Mouse (Mus musculus) R1 (cell line): ENCODE measurements around the gene Pacrg.

Source experiments
- DNase-seq: peaks from one replicate; pipeline ENCODE4 v3.0.0-alpha.2; 2018; ENCODE audit warnings: low read depth, low spot score

Pacrg gene

DNA sequence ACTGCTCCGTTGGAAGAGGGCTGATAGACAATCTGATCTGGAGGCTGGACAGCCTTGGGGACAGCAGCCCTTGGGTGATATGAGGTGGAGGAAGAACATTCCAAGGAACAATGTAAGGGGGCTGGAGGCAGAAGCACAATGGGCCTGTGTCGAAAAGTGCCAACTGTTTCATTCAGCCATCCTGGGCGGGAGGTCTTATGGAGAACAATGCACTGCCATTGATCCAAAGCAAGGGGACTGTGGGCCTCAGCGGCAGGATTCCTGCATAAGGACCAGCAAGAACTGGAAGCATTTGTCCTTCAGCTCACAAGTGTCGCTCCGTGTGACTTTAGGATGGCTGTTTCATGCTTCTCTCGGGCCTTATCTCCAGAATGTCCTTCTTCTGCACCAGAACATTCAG lies 465.8 kb downstream of the Pacrg start:
- DNase-seq: peak; percentile 76

DNA sequence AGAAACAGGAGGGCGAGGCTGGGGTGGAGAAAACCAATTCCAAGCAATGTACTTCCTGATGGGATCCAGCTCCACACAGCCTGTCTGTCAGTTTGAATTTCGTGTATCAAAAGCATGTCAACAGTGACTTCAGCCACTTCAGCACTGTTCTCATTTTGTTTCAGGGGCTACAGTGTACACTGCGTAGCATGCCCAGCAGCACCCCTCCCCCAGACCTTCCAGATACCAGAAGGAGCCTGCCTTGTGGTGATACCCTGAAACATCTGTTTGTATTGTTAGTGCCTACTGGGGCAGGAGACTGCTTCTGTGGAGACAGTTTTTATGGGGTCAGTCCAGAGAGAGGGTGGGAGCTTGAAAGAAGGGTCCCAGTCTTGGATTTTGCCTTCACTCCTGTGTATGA lies 466.4 kb downstream of the Pacrg start:
- no peak for DNase-seq

DNA sequence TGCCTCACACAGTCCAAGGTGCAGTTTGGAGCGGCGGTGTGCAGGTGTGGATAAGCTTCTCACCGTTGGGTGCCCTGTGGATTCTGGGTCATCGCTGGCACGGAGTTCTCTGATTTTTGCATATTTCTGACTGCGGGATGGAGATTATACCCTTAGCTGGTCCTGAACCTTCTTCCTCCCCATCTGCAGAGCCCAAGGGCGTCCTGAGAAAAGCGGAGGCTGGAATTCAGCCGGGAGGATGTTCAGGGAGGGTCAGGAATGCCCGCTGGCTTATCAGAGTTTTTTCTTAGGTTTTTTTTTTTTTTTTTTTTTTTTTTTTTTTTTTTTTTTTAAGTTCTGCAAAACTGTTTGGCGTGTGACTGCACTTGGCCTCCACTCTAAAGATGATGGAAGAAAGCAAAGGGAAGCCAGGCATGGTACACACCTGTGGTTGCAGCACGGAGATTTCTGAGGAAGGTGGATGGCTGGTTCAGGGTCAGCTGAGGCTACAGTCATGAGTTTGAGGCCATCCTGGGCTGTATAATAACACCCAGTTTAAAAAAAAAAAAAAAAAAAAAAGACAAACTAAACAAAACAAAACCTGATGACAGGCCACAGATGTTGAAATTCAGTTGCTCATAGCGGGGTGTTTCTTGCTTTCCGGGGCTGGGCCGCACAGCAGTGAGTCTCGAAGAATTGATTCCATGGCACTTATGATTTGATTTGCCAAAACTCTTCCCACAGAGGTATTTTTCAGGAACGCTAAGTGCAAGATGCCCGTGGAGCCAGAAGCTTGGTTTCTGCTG lies 467.9 kb downstream of the Pacrg start:
- DNase-seq: no peak

DNA sequence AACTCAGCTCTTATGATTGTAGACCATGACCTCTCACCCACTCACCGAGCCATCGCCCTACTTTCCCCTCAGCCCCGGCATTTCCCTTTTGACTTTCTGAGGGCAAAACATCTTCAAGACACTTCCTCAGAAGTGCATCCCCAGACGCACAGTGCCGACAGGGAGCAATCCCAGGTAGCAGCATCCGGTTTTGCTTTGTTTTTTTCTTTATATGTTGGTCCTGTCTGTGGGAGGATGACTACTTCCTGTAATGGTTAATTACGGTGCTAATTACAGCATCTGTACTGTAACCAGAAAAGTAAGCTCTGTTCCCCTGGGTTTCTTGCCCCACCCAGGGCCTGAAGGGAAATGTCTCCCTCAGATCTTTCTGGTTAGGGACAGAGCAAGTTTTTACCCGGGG lies 468.6 kb downstream of the Pacrg start:
- no peak for DNase-seq

DNA sequence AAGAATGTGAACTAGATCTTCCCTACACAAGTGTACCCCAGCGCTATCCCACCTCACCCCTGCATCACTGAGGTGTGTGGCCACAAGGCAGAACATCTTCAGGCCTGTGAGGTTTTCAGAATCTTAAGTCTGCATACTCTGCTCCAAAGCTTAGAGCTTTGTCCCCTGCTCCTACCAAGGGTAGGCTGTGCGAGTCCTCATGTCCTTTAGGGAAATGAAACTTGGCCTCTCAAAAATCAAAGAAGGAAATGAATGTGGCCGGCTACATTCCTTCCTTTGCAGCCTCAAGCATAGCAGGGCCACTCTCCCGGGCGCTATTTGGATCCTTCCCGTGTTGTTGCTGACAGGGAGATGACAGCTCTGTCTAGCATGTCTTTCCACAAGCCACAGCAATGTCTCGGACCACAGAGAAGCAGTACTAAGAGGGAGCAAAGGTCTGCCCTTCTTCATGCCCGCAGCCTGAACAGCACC lies 469.4 kb downstream of the Pacrg start:
- no peak for DNase-seq

DNA sequence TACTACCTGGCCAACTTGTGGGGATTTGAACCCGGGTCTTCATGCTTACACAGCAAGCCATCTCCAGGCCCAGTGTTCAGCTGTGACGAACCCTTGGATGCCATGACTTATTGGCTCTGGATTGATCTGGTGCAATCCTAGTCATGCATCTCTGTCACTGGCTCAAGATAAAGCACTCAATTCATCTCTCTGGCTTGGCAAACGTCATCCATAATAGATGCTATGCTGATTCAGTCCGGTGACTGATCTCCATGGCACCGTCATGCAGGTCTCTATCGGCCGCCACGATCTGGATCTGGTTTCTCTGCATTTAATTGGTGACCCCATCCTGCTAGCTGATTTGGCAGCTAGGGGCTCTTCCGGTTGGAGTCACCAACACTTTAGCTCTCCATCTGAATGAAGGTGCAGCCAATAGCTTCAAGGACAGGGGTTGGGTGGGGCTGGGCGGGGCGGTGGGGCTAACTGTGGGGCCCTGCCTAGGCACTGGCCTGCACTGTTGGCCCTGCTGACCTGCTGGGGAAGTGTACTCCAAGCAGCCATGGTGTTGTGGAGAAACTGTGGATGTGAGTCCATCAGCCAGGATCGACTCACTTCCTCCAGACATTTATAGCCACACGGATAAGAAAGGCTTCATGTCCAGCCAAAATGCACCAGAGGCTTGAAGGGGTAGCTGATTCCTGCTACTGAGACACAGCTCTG lies 470.0 kb downstream of the Pacrg start:
- DNase-seq: no peak

DNA sequence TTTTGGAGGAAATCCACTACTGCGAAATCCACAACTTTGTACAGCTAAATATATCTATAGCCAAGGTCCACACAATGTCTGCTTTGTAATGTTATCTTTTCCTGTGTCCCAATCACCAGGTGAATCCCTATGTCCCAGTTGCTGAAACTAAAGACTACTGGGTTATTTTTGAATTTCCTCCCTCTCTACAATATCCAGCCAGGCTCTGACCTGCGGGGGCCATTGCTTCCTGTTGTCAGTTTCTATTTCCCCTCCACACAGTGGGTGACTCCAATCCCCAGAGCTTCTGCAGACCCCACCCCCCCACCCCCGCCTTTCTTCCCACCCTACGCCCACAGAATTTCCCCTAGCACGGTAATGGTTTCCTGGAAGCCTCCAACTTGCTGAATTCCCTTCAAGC lies 473.1 kb downstream of the Pacrg start:
- no peak for DNase-seq

DNA sequence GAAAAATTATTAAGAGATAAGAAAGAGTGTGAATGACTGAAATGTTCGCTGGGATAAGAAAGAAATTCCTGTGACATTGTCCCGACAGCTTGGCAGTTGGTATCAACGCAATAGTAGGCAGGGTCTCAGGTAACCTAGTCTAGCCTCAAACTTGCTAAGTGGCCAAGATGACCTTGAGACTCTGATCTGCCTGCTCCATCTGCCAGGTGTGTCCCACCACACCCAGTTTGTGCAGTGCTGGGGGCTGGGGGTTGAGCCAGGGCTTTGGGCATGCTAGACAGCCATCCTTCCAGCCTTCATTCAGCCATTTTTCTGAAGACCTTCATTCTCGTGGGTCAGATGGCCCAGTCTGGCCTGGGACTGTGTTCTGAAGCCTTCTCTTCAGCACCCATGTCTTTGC lies 473.5 kb downstream of the Pacrg start:
- DNase-seq: peak; percentile 80

DNA sequence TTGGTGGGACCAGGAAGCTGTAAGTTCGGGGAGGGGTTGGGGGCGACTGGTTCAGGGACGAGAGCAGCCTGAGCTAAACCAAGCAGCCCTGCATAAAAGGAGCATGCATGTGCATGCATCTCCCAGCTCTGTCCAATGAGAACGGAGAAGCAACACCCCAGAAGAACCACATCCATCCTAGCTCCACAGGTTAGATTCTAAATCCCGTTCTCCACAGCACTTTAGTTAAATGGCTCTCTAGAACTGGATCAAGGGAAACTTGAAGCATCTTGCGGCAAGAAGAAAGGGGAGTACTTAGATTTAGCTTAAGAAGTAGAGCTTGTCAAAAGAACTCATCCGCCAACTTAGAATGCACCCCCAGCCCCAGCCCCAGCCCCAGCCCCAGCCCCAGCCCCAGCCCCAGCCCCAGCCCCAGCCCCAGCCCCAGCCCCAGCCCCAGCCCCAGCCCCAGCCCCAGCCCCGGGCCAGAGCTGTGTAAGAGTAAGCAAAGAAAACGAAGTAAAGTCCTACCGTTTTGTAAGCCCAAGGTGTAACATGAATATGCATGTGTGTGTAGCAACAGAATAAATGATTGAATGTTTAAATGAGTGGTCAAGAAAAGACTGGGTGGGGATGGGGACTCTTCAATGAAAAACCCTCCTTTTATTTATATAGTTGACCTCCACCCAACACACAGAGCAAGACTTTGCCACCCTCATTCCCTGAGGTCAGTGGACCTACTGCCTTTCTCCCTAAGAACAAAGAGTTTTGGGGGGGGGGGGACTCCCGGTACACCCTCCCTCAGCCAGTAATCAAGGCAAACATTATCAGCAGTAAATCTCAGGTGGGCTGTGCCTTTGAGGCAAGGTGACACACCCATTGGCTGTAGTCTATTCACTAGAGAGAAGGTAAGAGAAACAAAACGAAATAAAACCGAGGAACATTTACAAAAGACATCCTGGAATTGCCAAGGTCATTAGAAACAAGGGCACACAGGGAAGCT lies 474.3 kb downstream of the Pacrg start:
- peak; percentile 78 for DNase-seq

DNA sequence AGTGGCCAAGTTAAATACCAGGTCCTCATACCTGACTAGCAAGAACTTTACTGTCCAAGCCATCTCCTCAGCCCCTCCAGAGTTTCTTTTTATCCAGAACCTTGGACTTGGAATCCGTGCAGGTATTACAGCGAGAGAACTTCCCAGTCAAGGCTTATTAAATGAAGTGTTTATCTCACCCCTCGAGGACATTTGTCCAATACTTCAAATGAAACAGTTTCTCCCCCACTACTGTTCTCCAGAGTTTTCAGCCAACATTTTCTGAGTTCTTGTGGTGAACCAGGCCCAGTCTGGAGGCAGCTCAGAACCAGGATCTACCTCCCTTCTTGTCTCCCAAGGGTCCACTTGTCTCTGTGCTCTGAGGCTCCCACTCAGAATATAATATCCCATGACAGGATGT lies 477.0 kb downstream of the Pacrg start:
- no peak for DNase-seq

DNA sequence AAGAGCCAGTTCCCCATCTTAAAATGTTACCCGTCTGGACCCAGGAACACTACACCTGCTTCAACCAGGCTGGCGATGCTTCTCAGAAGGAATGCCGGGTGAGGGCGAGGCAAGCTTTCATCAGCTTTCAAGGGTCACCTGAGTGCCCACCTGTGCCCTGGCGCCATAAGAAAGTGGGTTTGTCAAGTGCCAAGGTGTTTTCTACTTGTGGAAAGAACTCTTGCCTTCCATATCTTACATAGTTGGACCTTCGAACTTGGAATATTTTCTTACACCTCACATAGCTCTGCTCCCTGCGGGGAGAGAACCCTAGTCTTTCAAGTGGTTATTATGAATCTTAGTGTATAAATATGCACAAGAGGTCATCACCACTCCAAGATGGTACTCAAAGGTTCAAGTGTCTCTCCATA lies 478.2 kb downstream of the Pacrg start:
- no peak for DNase-seq

DNA sequence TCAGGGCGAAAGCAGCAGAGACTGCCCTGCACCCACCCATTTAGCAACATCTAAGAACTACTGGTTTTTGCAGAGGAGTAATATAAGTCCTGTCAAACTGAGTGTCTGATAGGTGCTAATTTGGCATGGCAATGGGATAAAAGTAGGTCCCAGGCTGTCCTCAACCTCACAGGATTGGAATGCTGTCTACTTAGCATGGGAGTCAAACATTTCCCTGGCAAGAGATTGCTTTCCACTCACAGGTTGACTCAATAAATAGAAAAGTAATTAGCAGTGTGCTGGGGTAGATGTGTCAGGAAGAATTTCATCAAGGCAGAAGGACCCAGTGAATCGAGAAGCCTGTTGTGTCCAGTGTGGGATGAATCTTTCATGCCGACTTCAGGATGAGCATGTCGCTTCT lies 479.4 kb downstream of the Pacrg start:
- no peak for DNase-seq

DNA sequence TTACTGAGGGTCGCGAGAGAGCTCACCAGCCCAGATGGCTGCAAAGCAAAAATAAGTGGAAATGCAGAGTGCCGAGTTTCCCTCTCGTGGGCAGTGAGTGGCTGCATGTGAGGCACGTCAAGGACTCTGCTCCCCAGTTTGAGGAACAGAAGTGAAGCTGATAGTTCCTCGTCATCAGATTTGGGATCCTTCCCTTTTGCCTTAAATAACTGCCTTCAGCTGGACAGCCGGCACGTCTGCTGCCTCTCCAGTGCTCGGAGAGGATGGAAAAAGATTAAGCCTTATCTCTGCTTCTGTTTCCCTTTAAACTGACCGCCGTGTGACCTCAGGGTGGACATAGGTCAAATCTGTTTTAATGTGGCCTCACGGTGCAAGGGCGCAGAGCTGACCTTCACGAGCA lies 480.6 kb downstream of the Pacrg start:
- no peak for DNase-seq

DNA sequence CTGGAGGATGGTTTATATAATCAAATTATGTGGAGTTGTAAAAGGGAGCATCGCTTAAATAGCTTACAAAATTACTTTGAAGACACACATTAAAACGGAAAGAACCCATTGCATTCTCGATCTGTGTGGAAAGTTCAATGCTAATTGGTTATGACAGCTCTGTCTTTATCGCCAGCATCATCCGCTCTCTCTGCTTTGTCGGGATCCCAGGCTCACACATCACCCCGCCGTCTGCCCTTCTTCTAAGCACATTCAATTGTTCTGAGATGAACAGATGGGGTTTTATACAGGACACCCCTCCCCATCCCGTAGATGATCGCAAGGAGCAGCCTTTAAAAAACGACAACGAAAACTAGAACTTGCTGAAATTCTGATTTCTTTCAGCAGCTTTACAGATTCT lies 482.8 kb downstream of the Pacrg start:
- DNase-seq: no peak

DNA sequence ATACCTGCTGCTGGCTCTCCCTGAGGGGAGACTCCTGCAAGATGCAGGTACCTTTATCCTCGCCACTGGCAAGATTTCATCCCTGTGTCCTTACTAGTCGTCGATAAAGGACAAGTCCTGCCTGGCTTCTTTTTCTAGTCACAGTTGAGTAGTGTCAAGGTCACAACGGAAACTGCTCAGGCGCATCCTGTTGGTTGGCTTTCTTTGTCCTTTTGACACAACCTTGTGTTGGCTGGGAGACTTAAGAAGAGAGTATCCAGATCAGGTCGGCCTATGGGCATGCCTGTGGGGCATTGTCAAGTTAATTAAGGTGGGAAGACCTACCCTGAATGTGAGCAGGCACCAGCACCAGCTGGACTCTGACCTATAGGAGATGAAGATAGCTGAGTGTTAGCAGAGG lies 483.8 kb downstream of the Pacrg start:
- DNase-seq: peak; percentile 80

DNA sequence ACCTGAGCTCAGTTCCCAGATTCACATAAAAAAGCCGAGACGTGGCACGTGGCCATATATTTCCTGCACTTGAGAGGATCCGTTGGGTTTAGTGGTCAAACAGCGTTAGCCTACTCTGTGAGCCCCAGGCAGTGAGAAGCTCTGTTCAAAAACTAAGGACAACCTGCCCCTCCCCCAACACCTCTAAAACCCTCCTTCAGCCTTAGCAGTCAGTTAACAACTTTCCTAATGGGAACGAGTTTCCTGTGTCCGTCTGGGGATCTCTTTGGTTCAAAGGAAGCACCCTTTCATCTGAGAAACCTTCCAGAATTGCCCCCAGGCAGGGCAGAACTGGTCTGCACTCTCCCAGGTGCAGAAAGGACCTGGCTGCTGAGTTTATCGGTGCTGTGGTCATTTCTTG lies 484.4 kb downstream of the Pacrg start:
- peak; percentile 67 for DNase-seq
